Mouse (Mus musculus) common myeloid progenitor, adult 5-6 weeks (primary cell): ENCODE measurements around the gene Cldn11. TPM values are rescaled to one million over a fixed set of nuclear protein-coding genes. Genes with fewer than 3 reads are reported as not detected.

Experiments
- ATAC-seq: replicated peaks from 2 replicates; pipeline ENCODE4 v1.8.0; 2016; ENCODE audit warnings: low read depth, mild to moderate bottlenecking, moderate TSS enrichment, inconsistent platforms; ENCODE audit not compliant: poor library complexity, severe bottlenecking
- total RNA-seq: library from RNA; stranded (forward); fragments of 200-1000, 187-1606 nt; gene quantifications from 2 replicates; pipeline ENCODE4 v1.2.3, GENCODE M21; 2017

Gene Cldn11
- total RNA-seq, 1 experiment from 2014 or later = not detected

GRCm38 (mm10) chr3:31157776-31158175 is 8.1 kb downstream of the Cldn11 start:
- no peak for ATAC-seq

- ATAC-seq = no peak
These were observed 10.3 kb downstream of the Cldn11 start for GRCm38 (mm10) chr3:31160046-31160445.

- ATAC-seq = no peak
These were observed 11.6 kb downstream of the Cldn11 start for GRCm38 (mm10) chr3:31161336-31161735.

DNA sequence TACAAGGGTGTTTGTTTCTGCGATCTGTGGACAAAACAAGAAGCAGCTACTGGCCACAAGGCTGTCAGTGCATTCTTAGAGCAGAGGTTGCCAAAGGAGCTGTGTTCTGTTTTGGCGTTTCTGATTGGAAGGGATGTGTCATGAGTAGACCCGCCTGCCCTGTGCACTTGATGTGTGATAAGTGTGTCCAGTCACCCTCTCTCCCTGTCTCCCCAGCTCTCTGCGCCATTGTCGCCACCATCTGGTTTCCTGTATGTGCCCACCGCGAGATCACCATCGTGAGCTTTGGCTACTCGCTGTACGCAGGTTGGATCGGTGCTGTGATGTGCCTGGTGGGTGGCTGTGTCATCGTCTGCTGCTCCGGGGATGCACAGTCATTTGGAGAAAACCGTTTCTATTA is 13.1 kb downstream of the Cldn11 start:
- ATAC-seq = no peak

DNA sequence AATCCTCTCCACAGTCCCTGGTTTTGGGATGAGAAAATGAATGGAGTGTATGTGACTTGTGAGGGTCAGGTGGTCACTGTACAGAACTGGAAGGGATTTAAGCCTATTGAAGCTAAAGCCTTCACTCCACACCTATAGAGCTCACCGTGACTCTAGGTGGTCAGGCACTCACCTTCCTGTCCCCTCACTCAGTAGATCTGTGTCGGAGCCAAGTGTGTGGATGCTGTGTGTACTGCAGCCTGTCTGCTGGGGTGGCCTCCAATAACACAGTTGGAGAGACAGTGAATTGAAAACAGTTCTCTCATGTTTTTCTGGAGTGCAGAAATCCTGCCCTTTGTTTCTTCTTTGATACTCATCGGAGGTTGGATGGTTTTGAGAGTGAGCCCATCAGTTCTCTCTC is 16.1 kb downstream of the Cldn11 start:
- no peak for ATAC-seq

- ATAC-seq = no peak
These were observed 16.7 kb downstream of the Cldn11 start for GRCm38 (mm10) chr3:31166365-31166871.

GRCm38 (mm10) chr3:31190342-31190741 is 40.6 kb downstream of the Cldn11 start:
- no peak for ATAC-seq

GRCm38 (mm10) chr3:31191402-31191801 is 41.7 kb downstream of the Cldn11 start:
- ATAC-seq = no peak

DNA sequence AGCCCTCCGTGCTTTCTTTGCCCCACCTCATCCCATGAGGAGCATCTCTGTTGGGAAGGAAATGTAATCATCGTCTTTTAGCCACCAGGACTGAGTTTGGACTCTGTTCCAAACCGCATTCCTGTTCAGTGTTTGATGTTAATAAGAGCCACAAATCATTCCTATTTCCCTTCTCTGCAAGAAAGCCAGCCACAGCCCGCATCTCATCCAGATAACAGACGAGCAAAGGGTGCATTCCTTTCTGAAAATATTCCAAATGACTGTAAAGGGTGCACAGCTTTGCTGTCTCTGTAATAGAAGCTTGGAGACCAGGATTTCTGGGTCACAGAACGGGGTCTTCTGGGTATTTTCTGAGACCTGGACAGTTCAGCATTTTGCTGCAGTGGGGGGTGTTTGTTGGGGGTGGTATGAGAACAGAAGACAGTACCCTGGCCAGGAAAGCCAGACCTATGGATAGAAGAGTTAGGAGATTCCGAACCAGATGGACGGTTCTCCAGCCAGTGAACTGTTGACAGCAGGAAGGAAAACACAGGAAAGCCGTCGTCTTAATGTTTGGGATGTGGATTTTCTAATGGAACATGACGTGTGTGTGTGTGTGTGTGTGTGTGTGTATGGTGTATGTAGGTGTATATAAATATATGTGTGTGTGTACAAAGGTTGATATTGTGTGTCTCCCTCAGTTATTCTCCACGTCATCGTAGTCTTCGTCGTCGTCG is 49.6 kb downstream of the Cldn11 start:
- ATAC-seq = no peak

- no peak for ATAC-seq
These were observed 54.2 kb downstream of the Cldn11 start for GRCm38 (mm10) chr3:31203947-31204346.

GRCm38 (mm10) chr3:31205167-31205566 is 55.4 kb downstream of the Cldn11 start:
- no peak for ATAC-seq

- ATAC-seq = no peak
These were observed 58.3 kb downstream of the Cldn11 start for GRCm38 (mm10) chr3:31208046-31208445.

GRCm38 (mm10) chr3:31208458-31208994 is 58.8 kb downstream of the Cldn11 start:
- ATAC-seq = no peak

DNA sequence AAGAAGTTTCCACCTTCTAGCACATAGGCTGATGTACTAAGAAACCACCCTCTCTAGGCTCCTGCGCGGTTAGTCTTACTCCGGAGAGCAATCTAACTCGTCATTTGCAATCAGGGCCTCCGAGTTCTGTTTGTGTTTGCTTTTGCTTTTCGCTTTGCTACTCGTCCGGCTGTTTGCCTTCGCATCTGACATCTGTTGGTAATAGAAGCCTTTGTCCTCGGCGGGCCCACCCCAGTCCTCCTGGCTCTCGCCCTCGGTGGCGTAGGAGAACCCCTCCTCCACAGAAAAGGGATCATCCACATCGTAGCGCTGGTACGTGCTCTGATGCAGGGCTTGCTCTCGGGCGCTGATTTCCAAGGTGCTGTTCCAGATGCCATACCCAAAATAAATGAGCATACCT is 59.3 kb downstream of the Cldn11 start:
- ATAC-seq = no peak

DNA sequence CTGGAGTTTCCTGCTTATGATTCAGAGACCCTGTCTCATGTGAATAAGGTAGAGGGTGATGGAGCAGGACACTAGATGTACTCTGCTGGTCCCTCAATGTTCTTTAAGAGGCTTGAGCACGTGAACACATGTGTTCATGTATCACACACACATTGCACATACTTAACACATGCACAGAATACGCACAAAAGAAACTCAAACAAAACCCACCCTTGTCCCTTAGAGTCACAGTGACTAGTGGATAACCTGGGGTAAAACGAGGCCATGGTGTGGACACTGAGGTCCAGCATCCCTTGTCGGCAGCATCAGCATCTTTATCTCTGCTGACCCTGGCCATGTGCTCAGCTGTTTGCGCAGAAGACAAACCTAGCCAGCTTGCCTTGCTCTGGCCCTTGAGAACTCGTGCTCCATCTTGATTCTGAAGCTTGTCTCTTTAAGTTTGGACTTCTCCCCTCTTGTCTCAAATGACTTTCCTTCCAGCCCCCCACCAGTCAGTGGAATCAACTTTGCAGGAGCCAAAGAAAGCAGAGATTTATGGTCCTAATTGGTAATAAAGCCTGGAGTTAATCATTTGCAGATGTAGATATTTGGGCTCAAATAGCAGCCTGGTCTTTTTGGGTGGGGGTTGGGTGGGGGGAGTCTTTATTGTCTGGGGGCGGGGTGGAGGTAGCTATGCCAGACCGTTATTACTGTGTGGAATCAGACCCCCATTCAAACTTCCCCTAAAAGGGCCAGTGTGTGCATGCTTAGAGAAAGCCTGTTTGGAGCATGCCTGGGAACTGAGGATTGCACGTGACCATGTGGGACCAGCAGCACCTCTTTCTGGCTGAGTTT is 62.7 kb downstream of the Cldn11 start:
- ATAC-seq = no peak

- no peak for ATAC-seq
These were observed 64.1 kb downstream of the Cldn11 start for GRCm38 (mm10) chr3:31213802-31214201.

Other genes with a start within 250 kb of the Cldn11 start
- gene Phc3, start 180.5 kb upstream of the Cldn11 start, total RNA-seq = 20.9 and 21.1 TPM in 2 replicates
- 11.3 and 12.9 TPM in 2 replicates for gene Prkci, start 154.2 kb upstream of the Cldn11 start, total RNA-seq
- gene Skil, start 54.9 kb upstream of the Cldn11 start, total RNA-seq = 22.9 and 32.8 TPM in 2 replicates
- gene Slc7a14, start 160.5 kb downstream of the Cldn11 start, total RNA-seq = not detected in 2 replicates